ENCODE assay signal across 21 mouse cellular contexts in genomic region chr2:59486196-59486845, GRCm38 (mm10). TPM values are rescaled to one million over a fixed set of nuclear protein-coding genes. Genes with fewer than 3 reads are reported as not detected.
DNase-seq lines count a peak whose midpoint lies in the region; ATAC-seq lines count a peak whose summit lies in the region.
"Had no signal": no experiment of that assay in that cellular context is flagged by ENCODE, and none has a peak within 500 bp of the region (broad histone marks: within the 10 kb centered on the region; RNA-seq: fewer than 3 reads in every experiment).

No protein-coding gene starts in this region.

- H3K4me3 ChIP-seq in hindbrain, embryonic 12.5 days = no peak overlapping the region
- H3K4me3 ChIP-seq in hindbrain, embryonic 10.5 days = no peak overlapping the region
- no peak overlapping the region for H3K4me3 ChIP-seq in midbrain, embryonic 14.5 days (replicated peaks; ENCODE audit: low read depth, low read length)
- H3K4me3 ChIP-seq: embryonic facial prominence, embryonic 15.5 days; erythroblast, embryonic 14.5 days; forebrain, embryonic 10.5 days; heart, embryonic 12.5 days; hindbrain, embryonic 13.5 days had no signal

- H3K36me3 ChIP-seq in hindbrain, embryonic 12.5 days = no peaks in the 10 kb centered on the region
- H3K36me3 ChIP-seq in hindbrain, embryonic 10.5 days = no peaks in the 10 kb centered on the region
- H3K36me3 ChIP-seq in midbrain, embryonic 14.5 days (ENCODE audit: control insufficient read depth, insufficient read depth, low read length) = no peaks in the 10 kb centered on the region
- H3K36me3 ChIP-seq: embryonic facial prominence, embryonic 15.5 days; forebrain, embryonic 10.5 days; G1E; heart, embryonic 12.5 days; hindbrain, embryonic 13.5 days had no signal

- H3K9me3 ChIP-seq in hindbrain, embryonic 12.5 days (replicated peaks) = no peaks in the 10 kb centered on the region
- no peaks in the 10 kb centered on the region for H3K9me3 ChIP-seq in hindbrain, embryonic 10.5 days
- no peaks in the 10 kb centered on the region for H3K9me3 ChIP-seq in midbrain, embryonic 14.5 days (ENCODE audit: control insufficient read depth, low read length)
- H3K9me3 ChIP-seq: embryonic facial prominence, embryonic 15.5 days; forebrain, embryonic 10.5 days; G1E; heart, embryonic 12.5 days; hindbrain, embryonic 13.5 days had no signal

- WGBS in hindbrain, embryonic 12.5 days = 65% methylated on average over 6 of the region's 6 CpGs
- WGBS in hindbrain, embryonic 10.5 days = 71% methylated on average over 6 of the region's 6 CpGs
- WGBS in midbrain, embryonic 14.5 days = 59% methylated on average over 6 of the region's 6 CpGs

- H3K27ac ChIP-seq in hindbrain, embryonic 12.5 days = no peak overlapping the region
- H3K27ac ChIP-seq in hindbrain, embryonic 10.5 days = no peak overlapping the region
- no peak overlapping the region for H3K27ac ChIP-seq in midbrain, embryonic 14.5 days (replicated peaks; ENCODE audit: low read depth, low read length)
- H3K27ac ChIP-seq: forebrain, embryonic 10.5 days; hindbrain, embryonic 13.5 days; hindbrain, postnatal 0 days had no signal

- H3K4me2 ChIP-seq in hindbrain, embryonic 12.5 days (replicated peaks) = no peak overlapping the region
- H3K4me2 ChIP-seq in midbrain, embryonic 14.5 days (ENCODE audit: low read length) = no peak overlapping the region
- H3K4me2 ChIP-seq: embryonic facial prominence, embryonic 15.5 days; heart, embryonic 12.5 days; hindbrain, embryonic 13.5 days had no signal

- H3K4me1 ChIP-seq in hindbrain, embryonic 12.5 days = peaks cover 5% of the 10 kb centered on the region; the same call in 1 of the 2 replicates
- peaks cover 18% of the 10 kb centered on the region for H3K4me1 ChIP-seq in hindbrain, embryonic 10.5 days (replicated peaks)
- peaks cover 17% of the 10 kb centered on the region for H3K4me1 ChIP-seq in midbrain, embryonic 14.5 days (ENCODE audit: control insufficient read depth, insufficient read depth, low read length)

- no peak for DNase-seq in hindbrain, embryonic 10.5 days (ENCODE audit: low spot score)
- peak; percentile 59 for DNase-seq in T-cell, adult 2 months (ENCODE audit: low spot score)
- DNase-seq in retina, embryonic 14.5 days (ENCODE audit: low spot score) = peak; percentile 67
- no peak for DNase-seq in midbrain, embryonic 14.5 days
- DNase-seq in cerebellum, postnatal 25 days = no peak
- DNase-seq: adrenal gland, postnatal 14 days; cerebellum, adult 18-20 months; cerebellum, adult 9-11 months; embryo, embryonic 11 days; gastrocnemius, postnatal 14 days; heart, postnatal 36 days had no signal

- 0 out of 2 replicates have a peak, but pooled peaks cover 2% of the 10 kb centered on the region for H3K27me3 ChIP-seq in hindbrain, embryonic 12.5 days
- H3K27me3 ChIP-seq in hindbrain, embryonic 10.5 days (ENCODE audit: insufficient read depth, poor library complexity, severe bottlenecking) = no peaks in the 10 kb centered on the region
- no peaks in the 10 kb centered on the region for H3K27me3 ChIP-seq in midbrain, embryonic 14.5 days (ENCODE audit: control insufficient read depth, insufficient read depth, low read length)
- H3K27me3 ChIP-seq: embryonic facial prominence, embryonic 15.5 days; heart, embryonic 12.5 days had no signal

- no peak overlapping the region for H3K9ac ChIP-seq in hindbrain, embryonic 12.5 days
- no peak overlapping the region for H3K9ac ChIP-seq in midbrain, embryonic 14.5 days (replicated peaks; ENCODE audit: low read length)
- H3K9ac ChIP-seq: embryonic facial prominence, embryonic 15.5 days; heart, embryonic 12.5 days; hindbrain, embryonic 13.5 days had no signal

- ATAC-seq in hindbrain, embryonic 12.5 days (ENCODE audit: low FRiP score) = peak; percentile 23; the same call in 1 of the 2 replicates
- no peak for ATAC-seq in midbrain, embryonic 14.5 days (ENCODE audit: low FRiP score, low TSS enrichment)

RNA-seq across cellular contexts. Expression of gene Dapl1, which starts 1.9 kb away (rescaled TPM):
- polyA plus RNA-seq in hindbrain, embryonic 12.5 days (2016; fragmentation: Nextera tagmentation; extraction: Ambion mirVana) = 1.6 and 3.4 TPM in 2 replicates
- 1.4 and 1.6 TPM in 2 replicates for polyA plus RNA-seq in hindbrain, embryonic 10.5 days (2016; fragmentation: Nextera tagmentation; extraction: Ambion mirVana)
- polyA plus RNA-seq in midbrain, embryonic 14.5 days (2014; fragmentation: Nextera tagmentation; extraction: Ambion mirVana) = 0.42 and 0.96 TPM in 2 replicates
- polyA plus RNA-seq: erythroblast, embryonic 14.5 days; forebrain, embryonic 16.5 days; G1E; hindbrain, embryonic 13.5 days; intestine, embryonic 14.5 days had no signal

Comparison
In these comparisons a context has a peak if more than half of its experiments do, and no peak if none do; other contexts are left out.
1. DNase-seq: peak in T-cell, adult 2 months (single experiment) and retina, embryonic 14.5 days (single experiment); none in hindbrain, embryonic 10.5 days (single experiment), midbrain, embryonic 14.5 days (single experiment) and cerebellum, postnatal 25 days (0 of 2).